Mouse (Mus musculus) monocyte, adult 5-6 weeks (primary cell): Measurements from ENCODE around the gene Mmrn1. TPM values are rescaled to one million over a fixed set of nuclear protein-coding genes. Genes with fewer than 3 reads are reported as not detected.
"Not testable (repeated sequence)": the region's sequence is repeated elsewhere in the genome, so short reads cannot be mapped to it uniquely, and the experiment has no call there.

Experiments used
- ATAC-seq: fragments of 153-309, 156-312 bp; replicated peaks from 2 replicates; pipeline ENCODE4 v1.8.0; 2017; ENCODE audit warnings: mild to moderate bottlenecking; ENCODE audit not compliant: low TSS enrichment, insufficient number of reproducible peaks, severe bottlenecking, poor library complexity, low FRiP score
- total RNA-seq: library from RNA; stranded (forward); fragments of 200-1000, 200-491, 200-594 nt; gene quantifications from 3 replicates; pipeline ENCODE4 v1.2.3, GENCODE M21; 2017

The Mmrn1 gene
- total RNA-seq: 2.8 to 19.3 TPM (median 3.1 TPM) in 3 replicates

DNA sequence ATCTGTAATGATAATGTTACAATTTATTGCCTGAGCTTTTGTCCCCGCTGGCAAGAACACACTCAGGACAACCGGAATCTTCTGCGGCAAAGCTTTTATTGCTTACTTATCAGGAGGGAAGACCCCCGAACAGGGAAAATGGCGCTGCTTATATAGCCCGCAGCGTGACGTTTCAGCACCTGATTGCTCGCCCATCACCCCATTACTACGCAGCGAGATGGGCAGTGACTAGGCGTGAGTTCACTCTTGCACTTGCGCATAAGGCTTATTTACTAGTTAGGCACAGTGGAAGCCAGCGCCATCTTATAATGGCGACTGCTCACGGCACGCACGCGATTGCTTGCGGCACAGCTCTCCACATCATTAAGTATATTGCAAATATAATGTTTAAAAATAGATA, at the start of gene Mmrn1:
Gene Mmrn1 (plus strand): TSS at position 301 of the 400 bp plus-strand sequence.
- ATAC-seq: not testable (repeated sequence)

DNA sequence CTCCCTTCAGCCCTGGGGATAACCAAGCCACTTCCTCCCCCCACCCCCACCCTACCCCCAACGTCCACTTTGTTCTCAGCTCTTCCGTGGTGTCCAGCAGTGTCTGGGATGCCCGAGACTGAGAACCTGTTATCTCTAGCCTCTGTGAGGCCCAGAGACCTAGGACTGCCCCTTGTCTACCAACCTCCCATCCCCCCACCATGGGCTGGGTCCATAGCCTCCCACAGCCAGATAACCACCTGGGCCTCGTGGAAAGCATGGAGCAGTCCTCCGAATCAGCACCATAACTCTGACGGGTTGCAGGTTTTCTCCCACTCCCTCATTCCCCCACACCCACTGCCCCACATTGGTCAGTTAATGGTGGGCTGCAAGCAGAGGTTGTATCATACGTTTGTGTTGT, 44.4 kb upstream of the Mmrn1 start:
- no peak for ATAC-seq

DNA sequence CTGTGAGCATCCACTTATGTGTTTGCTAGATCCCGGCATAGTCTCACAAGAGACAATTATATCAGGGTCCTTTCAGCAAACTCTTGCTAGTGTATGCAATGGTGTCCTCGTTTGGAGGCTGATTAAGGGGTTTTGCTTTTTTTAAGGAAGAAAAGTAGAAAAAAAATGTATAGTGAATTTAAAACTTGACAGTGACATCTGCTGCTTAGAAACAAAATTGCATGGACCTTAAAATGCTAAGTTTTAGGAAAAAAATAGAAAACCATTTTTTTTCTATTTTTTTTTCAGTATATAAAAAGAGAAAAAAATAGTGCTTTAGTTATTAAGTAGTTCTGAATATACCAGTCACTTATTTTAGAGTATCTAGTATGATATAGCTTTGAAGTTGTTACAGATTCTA, 43.2 kb upstream of the Mmrn1 start:
- ATAC-seq: no peak

DNA sequence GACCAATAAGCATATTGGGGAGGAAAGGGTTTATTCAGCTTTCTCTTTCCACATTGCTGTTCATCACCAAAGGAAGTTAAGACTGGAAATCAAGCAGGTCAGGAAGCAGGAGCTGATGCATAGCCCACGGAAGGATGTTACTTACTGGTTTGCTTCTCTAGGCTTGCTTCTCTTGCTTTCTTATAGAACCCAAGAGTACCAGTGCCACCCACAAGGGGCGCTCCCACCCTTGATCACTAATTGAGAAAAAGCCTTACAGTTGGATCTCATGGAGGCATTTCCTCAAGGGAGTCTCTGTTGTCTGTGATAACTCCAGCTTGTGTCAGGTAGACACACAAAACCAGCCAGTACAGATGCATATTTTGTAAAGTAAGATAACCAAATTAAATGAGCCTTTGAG, 17.5 kb upstream of the Mmrn1 start:
- no peak for ATAC-seq

DNA sequence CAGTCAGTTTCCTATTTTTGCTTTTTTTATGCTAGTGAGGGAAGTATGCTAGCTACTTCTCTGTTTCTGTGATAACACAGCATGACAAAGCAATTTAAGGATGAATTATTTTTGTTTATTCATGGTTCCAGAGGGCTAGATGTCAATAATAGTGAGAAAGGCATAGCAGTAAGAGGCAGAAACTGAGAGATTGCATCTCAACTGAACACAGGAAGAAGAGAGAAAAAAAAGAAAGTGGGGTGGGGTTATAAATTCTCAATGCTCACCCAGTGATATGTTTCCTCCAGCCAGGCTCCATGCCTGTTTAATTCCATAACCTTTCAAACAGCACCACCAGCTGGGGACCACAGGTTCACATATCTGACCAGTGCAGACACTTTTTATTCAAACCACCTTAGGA, 6.6 kb downstream of the Mmrn1 start:
- no peak for ATAC-seq

DNA sequence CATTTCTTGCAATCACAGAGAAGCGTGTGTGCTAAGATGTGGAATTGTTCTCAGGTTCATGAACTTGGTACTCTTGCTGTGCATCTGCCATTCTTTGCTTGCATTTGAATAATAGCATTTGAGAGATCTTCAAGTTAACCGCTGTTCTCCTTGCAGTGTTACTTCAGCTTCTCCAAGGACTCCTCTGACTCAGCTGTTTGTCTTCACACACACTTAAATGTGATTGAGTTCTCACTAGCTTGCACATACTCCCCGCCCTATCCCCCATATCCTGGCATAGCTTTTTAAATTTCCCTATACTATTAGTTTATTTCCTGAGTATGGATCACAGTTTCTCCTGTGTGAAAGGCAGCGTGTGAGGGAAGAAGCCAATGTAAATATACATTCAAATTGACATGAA, 10.1 kb downstream of the Mmrn1 start:
- ATAC-seq: no peak

DNA sequence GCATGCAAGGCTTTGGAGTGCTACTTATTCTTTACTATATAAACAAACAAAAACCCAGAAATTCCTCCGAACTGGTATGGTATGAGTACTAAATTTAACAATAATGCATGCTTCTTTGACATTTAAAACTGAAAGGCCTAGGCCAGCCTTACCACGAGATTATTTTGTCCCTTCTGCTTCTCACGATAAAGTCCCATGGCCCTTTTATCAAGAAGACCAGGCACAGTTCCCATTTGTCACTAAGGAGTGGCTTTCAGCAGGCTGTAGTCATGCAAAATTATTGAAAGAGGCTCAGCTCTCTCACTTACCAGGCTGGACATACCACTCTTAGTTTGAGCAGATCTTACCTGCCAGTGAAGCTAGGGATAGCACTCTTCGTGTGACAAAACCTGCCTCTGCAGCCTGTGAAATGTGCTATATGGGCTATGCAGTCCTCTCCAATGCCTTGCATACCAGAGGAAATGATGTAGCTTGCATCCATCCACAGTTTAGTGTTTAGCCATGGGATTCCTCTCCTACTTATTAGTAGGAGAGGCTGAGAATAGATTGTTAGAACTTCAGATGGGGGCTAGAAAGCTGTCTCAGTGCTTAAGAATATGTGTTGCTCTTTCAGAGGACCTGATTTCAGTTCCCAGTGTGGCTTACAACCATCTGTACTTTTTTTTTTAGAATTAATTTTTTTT, 10.8 kb downstream of the Mmrn1 start:
- no peak for ATAC-seq

DNA sequence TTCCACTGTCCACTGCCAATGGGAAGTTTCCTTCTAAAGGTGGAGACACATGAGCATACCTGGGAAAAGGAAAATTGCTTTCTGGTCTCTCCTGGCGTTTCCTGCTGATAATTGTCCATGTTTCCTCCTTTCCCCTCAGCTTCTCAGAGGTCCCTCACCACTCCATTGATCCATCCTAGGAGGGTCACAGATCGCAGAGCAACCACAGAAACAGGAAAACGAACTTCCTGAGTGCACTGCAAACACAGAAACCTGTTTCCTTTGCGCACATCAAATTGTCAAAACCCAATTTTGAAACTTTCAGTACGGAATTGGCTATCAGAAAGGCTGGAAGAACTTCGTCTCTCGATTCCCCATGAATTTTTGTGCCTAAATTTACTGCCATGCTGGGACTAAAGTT, 19.4 kb downstream of the Mmrn1 start:
- ATAC-seq: no peak

DNA sequence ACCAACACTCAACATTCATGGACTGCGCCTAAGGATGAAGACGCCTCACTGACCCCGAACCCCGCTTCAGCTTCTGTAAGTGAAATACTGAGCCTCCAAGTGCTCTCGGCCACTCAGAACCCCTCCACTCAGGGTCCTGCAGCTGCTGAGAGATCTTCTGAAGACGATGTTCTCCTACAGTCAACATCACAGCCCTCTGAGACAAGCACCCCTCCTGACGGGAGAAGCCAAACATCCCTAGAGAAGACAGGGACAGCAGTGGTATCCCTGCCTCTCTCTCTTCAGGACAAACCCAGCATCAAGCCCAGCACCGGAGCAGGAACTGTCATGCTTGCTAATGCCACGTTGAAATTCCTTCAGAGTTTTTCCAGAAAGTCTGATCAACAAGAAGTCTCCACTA, 19.8 kb downstream of the Mmrn1 start:
- no peak for ATAC-seq

DNA sequence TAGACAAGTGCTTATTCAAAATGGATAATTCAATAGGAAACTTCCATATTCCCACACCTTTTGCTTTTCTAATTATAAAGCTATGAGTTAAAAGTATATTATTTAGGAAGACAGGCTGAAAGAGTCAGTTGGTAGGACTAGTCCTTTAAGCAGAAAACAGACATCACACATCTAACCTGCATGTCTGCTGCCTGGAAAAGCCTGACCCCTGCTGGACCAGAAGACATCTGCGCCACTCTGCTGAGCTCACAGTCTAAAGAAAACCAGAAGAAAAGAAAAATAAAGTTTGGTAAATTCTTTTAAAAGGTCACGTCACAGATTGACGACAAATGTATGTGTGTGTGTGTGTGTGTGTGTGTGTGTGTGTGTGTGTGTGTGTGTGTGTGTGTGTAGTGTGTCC, 25.6 kb downstream of the Mmrn1 start:
- no peak for ATAC-seq

DNA sequence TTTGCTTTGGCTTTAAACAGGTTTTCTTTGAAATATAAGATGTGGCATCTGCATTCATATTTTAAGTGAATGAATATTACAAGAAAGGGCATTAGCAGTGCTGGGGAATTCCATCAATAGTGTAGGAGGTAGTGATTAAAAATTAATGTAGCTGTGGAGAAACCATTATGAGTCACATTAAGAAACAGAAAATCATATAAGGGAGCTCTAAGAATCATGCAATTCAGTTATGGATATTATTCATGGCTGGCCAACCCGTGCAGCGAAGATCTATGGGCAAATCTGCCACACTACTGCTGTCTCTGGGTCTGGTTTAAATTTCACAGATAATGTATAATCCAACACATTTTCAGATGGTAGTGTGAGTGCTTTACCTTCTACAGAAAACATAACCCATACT, 36.5 kb downstream of the Mmrn1 start:
- no peak for ATAC-seq

DNA sequence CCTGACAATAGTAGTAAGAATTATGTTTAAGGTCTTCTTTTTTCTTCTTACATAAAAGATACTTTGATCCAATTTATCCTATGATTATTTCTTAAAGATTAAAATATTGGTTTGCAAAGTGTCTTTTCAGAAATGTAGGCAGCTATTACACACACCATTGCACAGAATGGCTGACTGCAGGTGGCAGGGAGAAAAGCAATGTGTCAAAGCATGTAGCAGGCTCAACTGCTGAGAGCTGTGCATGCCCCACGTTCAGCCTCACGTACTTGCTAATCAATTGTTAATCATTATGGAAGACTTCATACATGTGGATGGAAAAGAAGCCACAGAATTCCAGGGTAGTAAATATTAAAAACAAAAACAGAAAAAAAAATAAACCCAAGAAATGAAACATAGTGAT, 37.1 kb downstream of the Mmrn1 start:
- ATAC-seq: no peak

DNA sequence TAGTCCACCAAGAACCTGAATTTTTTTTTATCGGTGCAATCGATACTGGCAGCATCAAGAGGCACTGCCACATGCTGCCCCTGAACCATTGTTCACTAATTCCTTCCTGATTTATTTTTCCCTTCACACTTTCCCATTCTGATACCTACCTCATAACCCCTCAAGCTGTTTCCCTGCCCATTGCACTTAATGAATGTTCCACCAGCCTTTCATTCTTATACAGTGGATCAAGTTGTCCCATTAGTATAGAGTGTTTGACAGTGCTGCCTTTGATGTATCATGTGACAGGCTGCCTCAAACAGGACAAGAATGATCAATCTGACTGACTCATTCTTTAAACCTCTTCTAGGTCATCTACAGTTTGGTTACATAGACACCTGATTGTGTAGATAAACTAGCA, 37.9 kb downstream of the Mmrn1 start:
- ATAC-seq: no peak

DNA sequence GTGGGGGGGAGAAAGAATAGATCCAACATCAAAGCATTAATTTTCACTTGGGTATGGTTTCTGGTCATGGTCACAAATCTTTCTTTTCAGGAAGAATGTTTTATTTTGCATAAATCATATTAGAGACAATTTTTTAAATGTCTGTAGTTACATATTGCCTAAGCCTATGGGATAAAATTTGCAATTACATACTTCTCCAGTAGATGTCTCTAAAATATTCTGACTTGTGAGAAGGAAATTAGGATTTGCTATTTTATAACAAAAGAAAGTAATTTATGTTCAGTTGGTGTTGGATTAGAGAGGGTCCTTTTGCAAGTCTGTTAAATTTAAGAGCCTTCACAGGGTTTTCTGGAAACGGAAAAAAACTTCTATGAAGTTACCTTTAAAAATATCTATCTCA, 39.0 kb downstream of the Mmrn1 start:
- no peak for ATAC-seq

DNA sequence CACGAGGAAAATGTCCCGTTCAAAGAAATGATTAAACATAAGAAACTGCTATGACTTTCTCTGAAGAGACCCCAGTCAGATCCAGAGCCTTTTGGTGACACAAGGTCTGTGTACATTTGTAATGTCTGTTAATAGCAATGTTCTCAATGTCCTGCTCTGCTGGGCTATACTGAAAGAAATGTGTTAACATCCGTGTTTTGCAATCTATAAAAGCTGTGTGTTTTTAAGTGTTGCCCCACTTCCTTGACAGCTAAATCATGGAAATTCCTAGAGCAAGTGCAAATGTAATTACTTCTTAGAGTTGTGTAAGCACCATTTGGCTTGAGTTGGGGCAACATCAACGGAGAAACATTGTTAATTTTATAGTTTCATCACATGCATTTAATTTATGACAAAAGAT, 42.2 kb downstream of the Mmrn1 start:
- ATAC-seq: no peak

DNA sequence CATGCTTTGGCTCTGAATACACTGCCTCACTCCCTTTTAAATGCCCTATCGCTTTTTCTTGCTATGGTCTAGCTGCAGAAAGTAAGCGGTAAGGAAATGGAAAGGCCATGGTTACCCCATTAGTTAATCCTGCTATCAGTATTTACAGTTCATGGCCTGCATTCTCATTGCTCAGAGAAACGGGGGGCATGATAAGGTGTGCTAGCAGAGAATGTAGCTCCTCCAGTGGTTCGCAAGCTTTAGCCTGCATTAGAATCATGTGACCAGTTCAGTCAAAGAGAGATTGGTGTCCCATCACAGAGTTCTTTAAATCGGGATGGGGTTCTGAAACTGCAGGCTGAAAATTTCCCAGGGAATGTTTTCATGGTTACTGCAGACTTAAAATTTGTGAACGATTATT, 44.6 kb downstream of the Mmrn1 start:
- no peak for ATAC-seq

DNA sequence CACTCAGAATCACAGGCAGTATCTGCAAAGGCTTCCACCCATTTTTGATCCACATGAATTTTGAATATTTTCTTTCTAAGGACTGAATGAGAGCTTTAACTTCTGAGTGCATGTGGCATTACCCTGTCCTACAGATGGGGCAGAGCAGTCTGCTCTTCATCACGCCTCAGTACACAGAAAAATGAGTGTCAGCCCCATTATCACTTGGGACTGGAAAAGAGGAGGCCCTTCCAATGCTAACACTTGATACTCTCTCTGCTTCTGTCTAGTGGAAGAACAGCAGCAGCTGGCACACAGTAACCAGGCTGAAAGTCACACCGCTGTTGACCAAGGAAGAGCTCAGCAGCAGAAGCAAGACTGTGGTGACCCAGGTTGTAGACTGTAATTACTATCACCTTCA, 46.0 kb downstream of the Mmrn1 start:
- no peak for ATAC-seq

DNA sequence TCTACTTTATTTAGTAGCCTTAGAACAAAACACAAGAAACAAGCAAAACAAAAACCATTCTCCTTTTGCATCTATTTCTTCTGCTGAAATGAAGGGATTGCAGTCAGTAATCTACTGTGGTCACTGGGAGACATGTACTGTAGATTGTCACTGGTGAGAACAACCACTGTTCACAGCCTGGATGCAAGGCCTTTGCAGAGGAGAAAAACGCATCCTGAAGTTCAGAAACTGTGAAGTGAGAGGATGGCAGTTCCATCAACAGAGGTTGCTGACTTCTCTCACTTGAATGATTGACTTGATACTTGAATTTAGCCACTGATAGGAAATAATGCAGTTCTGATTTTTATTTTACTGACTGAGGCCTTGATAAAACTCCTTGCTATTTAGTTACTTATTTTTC, 53.8 kb downstream of the Mmrn1 start:
- no peak for ATAC-seq

DNA sequence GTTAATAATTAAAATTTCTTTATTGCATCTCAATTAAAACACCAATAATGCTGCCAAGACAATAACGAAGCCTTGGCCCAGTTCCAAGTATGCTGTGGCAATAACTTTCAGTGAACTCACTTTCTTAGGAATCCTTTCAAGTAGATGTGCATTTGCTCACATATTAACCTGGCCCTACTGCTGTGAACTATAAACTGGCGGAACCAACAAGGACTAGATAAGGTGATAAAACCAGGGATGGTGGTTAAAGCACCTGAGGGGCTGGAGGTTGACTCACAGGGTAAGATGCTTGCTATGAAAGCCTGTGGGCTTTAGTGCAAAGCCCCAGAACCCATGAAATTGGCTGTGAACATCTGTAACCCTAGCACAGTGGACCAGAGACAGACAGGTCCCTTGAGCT, 54.3 kb downstream of the Mmrn1 start:
- no peak for ATAC-seq

DNA sequence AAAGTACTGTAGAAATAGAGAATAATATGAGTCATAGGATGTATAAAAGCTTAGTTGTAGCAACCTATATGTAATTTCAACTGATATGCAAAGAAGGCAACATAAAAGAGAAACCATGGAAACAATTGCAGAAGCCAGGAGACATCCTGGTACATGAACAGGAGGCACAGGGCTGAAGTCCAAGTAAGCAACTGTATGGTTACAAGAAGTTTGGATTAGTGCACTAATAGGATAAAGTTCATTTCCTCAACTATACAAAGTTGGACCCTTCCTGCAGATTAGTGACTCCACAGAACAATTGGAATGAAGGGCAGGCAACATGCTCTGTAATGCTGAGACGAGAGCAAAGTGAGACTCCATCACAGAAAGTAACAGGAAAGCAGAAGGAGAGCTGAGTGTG, 59.6 kb downstream of the Mmrn1 start:
- no peak for ATAC-seq

DNA sequence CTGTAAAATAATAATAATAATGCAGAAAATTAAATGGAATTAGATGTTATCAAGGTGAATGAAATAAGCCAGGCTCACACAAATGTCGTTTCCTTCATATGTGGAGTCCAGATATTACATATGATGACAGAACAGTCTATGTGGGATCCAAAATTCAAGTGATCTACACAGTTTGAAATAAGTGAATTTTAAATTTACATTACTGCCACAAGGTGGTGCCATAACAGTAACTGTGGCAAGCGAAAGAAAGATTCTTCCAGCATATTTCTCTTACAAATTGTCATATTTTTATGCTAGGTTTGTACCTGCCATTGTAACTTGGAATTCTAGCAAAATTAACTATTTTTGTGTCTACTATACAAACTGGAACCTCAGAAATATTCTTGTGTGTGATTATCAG, 61.1 kb downstream of the Mmrn1 start:
- no peak for ATAC-seq
